Mouse (Mus musculus): Measurements from ENCODE around the gene Hhat.

The Hhat gene

DNA sequence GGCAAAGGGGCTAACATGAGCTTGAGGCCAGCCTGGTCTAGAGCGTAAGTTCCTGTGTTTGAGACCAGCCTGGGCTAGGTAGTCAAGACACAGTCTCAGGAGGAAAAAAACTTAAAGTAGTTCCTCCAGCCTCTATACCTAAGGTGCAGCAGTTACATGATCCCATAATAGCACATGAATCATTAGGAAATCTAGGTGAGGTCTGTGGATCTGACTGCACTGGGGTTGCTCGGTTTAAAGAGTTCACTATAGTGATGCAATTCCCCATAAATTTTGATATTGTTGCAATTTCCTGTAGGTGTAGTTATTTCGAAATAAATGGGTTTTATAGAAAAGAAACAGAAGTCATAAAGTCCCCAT lies 26.2 kb downstream of the Hhat start:
- DNase-seq (ENCODE audit: low spot score) = no peak

DNA sequence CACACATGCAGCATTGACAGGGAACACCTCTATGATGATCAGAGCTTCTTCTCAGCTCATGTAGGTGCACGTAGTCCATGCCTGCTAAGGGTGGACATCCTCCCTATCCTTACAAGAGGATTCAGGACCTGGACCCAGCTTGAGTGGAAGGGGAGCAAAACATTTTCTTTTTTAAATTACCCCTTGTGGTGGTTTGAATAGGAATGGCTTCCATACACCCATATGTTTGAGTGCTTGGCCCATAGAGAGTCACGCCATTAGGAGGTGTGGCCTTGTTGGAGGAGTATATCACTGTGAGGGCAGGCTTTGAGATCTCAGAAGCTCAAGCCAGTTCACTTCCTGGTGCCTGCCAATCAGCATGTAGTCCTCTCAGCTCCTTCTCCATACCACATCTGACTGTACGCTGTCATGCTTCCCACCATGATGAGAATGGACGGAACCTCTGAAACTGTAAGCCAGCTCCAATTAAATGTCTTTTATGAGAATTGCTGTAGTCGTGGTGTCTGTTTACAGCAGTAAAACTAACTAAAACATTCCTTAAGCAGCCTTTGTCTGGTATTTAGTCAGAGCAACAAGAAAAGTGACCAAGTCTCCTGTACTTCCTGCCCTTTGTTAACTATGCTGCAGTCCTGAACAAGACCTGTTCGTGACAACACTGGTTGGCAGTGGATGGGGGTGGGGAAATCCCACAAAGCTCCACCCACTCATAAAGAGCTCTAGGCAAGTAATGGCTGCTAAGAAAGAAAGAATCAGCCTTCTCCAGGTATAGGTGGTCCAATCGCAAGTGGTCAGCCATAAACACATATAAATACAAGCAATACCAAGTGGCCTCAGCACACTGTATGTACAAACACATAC lies 28.4 kb downstream of the Hhat start:
- DNase-seq (ENCODE audit: low spot score) = no peak

DNA sequence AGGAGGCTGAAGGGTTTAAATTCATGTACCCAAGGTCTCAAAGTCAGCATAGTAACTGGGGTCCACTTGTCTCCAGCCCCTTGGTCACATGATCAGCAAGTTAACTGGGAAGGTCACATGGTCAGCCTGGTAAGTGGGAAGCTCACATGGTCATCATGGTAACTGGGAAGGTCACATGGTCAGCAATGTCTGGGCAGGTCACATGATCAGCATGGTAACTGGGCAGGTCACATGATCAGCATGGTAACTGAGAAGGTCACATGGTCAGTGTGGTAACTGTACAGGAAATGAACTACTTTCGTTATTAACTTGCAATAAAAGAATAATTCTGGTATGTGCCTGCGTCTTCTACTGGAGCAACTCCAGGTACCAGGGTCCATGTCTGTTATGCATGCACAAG lies 29.1 kb downstream of the Hhat start:
- DNase-seq (ENCODE audit: low spot score) = no peak

DNA sequence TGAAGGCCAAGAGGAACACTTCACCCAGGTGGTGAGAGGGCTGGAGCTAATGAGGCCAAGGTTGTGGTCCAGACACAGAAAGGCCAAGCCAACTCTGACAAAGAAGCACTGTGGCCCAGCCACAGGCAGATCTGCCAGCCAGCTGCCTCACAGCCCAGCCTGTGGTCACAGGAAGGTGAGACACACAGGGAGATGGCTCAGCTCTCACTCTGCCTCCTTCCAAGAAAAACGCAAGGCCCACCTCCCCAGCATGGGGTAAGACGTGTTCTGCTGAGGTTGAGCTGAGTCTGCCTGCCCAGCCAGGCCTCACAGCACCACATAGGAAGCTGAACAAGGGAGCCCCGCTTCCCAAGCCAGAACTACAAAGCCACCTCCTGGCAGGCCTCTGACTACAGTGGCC lies 34.5 kb downstream of the Hhat start:
- DNase-seq (ENCODE audit: low spot score) = no peak

GRCm38 (mm10) chr1:192736002-192736426 lies 35.0 kb downstream of the Hhat start:
- DNase-seq (ENCODE audit: low spot score) = no peak

- DNase-seq (ENCODE audit: low spot score) = no peak
These were observed 40.5 kb downstream of the Hhat start for GRCm38 (mm10) chr1:192730517-192730916.

GRCm38 (mm10) chr1:192726996-192727624 lies 43.9 kb downstream of the Hhat start:
- no peak for DNase-seq (ENCODE audit: low spot score)

GRCm38 (mm10) chr1:192722147-192722546 lies 48.9 kb downstream of the Hhat start:
- peak; percentile 54 for DNase-seq (ENCODE audit: low spot score)

- DNase-seq (ENCODE audit: low spot score) = no peak
These were observed 50.9 kb downstream of the Hhat start for GRCm38 (mm10) chr1:192720156-192720555.

DNA sequence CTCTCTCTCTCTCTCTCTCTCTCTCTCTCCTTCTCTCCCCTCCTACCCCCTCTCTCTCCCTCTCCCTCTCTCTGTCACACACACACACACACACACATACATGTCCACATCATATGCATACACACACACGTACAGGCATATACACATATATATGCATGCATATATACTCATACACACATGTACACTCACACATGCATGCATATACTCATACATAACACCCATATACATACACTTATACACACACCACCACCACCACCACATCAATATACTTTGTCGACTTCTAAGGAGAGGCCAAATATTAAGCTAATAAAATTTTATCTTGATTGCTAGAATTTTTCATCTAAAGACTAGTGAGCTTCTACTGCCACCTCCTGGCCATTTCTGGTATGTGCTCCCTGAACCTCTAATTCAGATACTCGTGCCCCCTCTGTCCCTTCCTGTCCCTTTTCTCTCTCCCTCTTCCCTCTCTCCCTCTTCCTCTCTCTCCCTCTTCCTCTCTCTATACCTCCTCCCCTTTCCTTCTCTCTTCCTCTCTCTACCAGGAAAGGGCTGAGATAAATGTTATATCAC lies 59.2 kb downstream of the Hhat start:
- peak; percentile 27 for DNase-seq (ENCODE audit: low spot score)

DNA sequence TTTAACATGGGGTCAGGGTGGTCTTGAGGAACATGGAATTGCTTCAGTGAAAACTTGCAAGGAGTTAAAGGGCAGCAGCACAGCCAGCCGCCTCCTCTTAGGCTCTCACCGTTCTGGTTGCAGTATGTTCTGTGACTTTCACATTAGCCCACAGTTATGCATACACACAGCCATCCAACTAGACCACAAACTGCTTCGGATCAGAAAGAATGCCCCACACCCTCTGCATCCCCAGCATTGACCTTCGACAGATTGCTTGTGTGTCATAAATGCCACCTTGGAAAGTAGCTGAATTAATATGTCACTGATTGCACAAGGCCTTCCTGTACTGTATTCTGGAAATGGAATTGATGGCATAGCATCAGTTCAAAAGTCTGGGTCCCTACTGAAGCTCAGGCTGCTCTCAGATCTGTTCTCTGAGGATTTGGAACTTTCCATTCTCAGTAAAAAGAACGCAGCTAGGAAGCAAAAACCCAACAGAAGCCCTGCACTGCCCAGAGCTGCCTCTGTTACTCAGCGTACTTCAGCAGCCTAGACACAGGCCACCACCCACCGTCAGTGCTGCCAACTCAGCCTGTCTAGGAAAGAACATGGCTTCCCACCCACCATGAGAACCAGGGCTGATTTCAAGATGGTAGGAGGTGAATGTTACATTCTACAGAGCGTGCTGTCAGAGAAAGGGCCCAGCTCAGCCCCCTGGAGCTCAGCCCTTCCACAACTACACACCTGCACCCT lies 70.5 kb downstream of the Hhat start:
- DNase-seq (ENCODE audit: low spot score) = no peak

- no peak for DNase-seq (ENCODE audit: low spot score)
These were observed 71.9 kb downstream of the Hhat start for GRCm38 (mm10) chr1:192699101-192699500.

- no peak for DNase-seq (ENCODE audit: low spot score)
These were observed 74.6 kb downstream of the Hhat start for GRCm38 (mm10) chr1:192696371-192696863.

GRCm38 (mm10) chr1:192693644-192694043 lies 77.4 kb downstream of the Hhat start:
- DNase-seq (ENCODE audit: low spot score) = no peak

- DNase-seq (ENCODE audit: low spot score) = no peak
These were observed 78.0 kb downstream of the Hhat start for GRCm38 (mm10) chr1:192692982-192693381.

GRCm38 (mm10) chr1:192682219-192682951 lies 88.6 kb downstream of the Hhat start:
- DNase-seq (ENCODE audit: low spot score) = no peak

DNA sequence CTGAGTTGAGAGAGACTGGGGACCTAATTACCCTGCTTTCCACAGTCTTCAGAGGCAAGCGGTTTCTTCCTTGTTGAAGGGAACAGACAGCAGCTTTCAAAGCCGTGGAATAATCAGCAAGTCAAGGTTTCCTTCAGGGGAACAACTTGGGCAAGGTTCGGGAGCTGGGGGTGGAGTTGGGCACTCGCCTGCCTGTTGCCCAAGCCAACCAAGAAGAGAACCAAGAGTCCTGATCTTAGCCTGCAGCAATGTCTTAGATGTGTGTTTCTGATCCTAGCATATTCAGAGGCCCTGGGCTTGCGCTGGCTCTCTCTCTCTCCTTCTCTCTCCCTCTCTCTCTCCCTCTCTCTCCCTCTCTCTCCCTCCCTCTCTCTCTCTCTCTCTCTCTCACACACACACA lies 93.8 kb downstream of the Hhat start:
- DNase-seq (ENCODE audit: low spot score) = no peak

DNA sequence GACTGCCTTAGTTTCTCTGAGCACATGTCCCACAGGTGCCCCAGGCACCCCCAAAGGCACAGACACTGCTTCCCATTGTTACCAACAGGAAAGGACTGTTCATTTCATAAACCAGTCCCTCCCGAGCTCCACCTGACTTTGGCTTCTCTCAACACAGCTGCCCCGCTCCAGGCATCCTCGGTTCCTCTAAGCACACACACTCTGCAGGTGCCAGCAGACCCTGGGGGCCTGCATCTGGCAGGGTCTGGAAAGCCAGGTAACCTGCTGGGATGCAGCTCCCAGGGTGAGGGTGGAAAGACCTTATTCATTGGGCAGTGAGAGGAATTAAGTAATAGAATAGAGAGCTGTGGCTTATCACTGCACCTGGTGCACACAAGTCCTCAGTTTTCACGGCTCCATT lies 107.4 kb downstream of the Hhat start:
- no peak for DNase-seq (ENCODE audit: low spot score)

DNA sequence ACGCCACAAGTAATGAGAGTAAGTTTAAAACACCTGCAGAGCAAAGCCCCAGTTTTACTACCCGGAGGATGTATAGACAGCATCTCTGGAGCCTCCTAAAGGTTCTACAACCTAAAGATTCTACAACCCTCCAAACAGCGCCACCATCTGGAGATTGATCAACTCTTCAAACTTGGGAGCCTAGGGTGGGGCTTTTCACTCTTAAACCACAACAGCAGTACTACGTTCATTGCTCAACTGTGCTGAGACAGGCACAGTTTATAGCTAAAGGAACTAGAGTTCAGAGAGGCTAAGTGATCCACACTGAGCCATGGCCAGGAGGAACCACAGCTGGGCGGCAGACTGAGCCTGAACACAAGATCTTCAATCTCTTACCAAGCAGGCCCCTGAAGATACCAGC lies 107.9 kb downstream of the Hhat start:
- no peak for DNase-seq (ENCODE audit: low spot score)

DNA sequence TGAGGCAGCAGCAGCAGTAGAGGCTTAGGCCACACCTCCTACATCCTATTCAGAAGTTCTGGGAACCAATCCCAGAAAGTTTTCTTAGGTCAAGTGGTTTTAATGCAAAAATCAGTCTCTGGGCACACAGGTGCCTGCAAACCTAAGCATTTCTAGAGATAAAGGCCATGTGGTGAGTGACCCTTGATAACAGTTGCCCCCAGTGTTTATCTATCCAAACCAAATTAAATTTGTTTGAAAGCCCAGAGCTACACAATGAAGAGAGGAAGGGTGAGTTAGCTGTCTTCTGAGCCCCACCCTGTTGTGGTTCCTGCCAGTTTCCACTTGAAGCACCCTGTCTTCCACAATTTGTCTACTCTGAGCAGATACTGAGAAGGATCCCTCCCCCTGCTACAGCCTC lies 109.4 kb downstream of the Hhat start:
- no peak for DNase-seq (ENCODE audit: low spot score)

- no peak for DNase-seq (ENCODE audit: low spot score)
These were observed 113.6 kb downstream of the Hhat start for GRCm38 (mm10) chr1:192657417-192657816.

All from layer of hippocampus, adult 9-10 months (tissue).